Mouse (Mus musculus) thymus, adult 2 months (tissue): ENCODE data around the gene Pde4a. TPM values are rescaled to one million over a fixed set of nuclear protein-coding genes. Genes with fewer than 3 reads are reported as not detected.
A peak's percentile ranks its signal among the peaks of the same experiment; 100 is the strongest.

ENCODE experiments used
- DNase-seq: peaks from one replicate; pipeline ENCODE4 v3.0.0; 2021
- H3K27ac ChIP-seq: fragments of 200-500 bp; 2 replicates; pipeline ENCODE4 v1.5.1; 2012; ENCODE audit warnings: low read length, control low read depth; ENCODE audit not compliant: control insufficient read depth, insufficient read depth
- H3K27me3 ChIP-seq: fragments of 200-500 bp; 2 replicates; pipeline ENCODE4 v1.6.1; 2012; ENCODE audit warnings: mild to moderate bottlenecking, low read length, moderate library complexity, mixed read lengths; ENCODE audit not compliant: control insufficient read depth, insufficient read depth
- H3K36me3 ChIP-seq: fragments of 200-500 bp; 2 replicates; pipeline ENCODE4 v1.6.1; 2012; ENCODE audit warnings: mild to moderate bottlenecking, low read length, moderate library complexity; ENCODE audit not compliant: control insufficient read depth, insufficient read depth
- H3K4me1 ChIP-seq: fragments of 200-500 bp; replicated peaks from 2 replicates; pipeline ENCODE4 v1.6.1; 2012; ENCODE audit warnings: low read length; ENCODE audit not compliant: control insufficient read depth, insufficient read depth
- H3K4me3 ChIP-seq: fragments of 200-500 bp; 2 replicates; pipeline ENCODE4 v1.5.1; 2012; ENCODE audit warnings: mild to moderate bottlenecking, low read length, control low read depth, moderate library complexity; ENCODE audit not compliant: control insufficient read depth, insufficient read depth
- CTCF ChIP-seq: fragments of 200-500 bp; IDR thresholded peaks from 2 replicates; pipeline ENCODE4 v1.5.1; 2012; ENCODE audit warnings: mild to moderate bottlenecking, control low read depth, low read length, moderate library complexity, borderline replicate concordance; ENCODE audit not compliant: control insufficient read depth, poor library complexity, insufficient read depth; ENCODE audit errors: extremely low read depth
- POLR2A ChIP-seq: fragments of 200-500 bp; IDR thresholded peaks from 2 replicates; pipeline ENCODE4 v1.6.1; 2012; ENCODE audit warnings: mild to moderate bottlenecking, low read length, control low read depth, moderate library complexity; ENCODE audit not compliant: control insufficient read depth, poor library complexity, insufficient read depth; ENCODE audit errors: extremely low read depth
- WGBS: fragments of 180-500 bp; shearing (Covaris S2); methylation state at CpG from one replicate; pipeline ENCODE4 v1.1.7; 2018; 5-methylcytosine and 5-hydroxymethylcytosine counted together
- polyA plus RNA-seq: library from polyadenylated mRNA; depleted of rRNA; stranded (reverse); fragments of >200 nt; gene quantifications from 2 replicates; pipeline ENCODE4 v1.2.3, GENCODE M21; 2012

Gene Pde4a
- polyA plus RNA-seq, 1 experiment = 6.8 TPM

GRCm38 (mm10) chr9:21131059-21131956 is 34.2 kb upstream of the Pde4a start, which contains the start of gene Tyk2:
Gene Tyk2 (minus strand): TSS chr9:21131243.
- Histone ChIP-seq H3K36me3 (peaks cover 5% of the 10 kb centered on the region; the same call in 1 of the 2 replicates), H3K27me3 (no peaks in the 10 kb centered on the region), H3K4me1 (peaks cover 35% of the 10 kb centered on the region), H3K4me3 (peak within 1 kb of the TSS; percentile 58), H3K27ac (peak within 1 kb of the TSS; percentile 33)
- 7% methylated on average over 37 of the region's 37 CpGs for WGBS
- peak; percentile 87 for DNase-seq
- TF ChIP-seq CTCF (peak; percentile 42; the same call in 1 of the 2 replicates), POLR2A (peak; percentile 63; the same call in 1 of the 2 replicates)

- no peak overlapping the region for H3K4me3 ChIP-seq
- peak; percentile 37 for DNase-seq
- TF ChIP-seq CTCF (no peak), POLR2A (no peak)
- 62% methylated on average over 12 of the region's 12 CpGs for WGBS
- H3K36me3 ChIP-seq = no peaks in the 10 kb centered on the region
- no peak overlapping the region for H3K27ac ChIP-seq
- no peaks in the 10 kb centered on the region for H3K27me3 ChIP-seq
- peaks cover 37% of the 10 kb centered on the region for H3K4me1 ChIP-seq
Measured at GRCm38 (mm10) chr9:21132102-21132775, 33.3 kb upstream of the Pde4a start.

GRCm38 (mm10) chr9:21133064-21133707 is 32.3 kb upstream of the Pde4a start:
- H3K4me3 ChIP-seq = no peak overlapping the region
- H3K27ac ChIP-seq = peak overlapping the region; percentile 61; the same call in 1 of the 2 replicates
- 8% methylated on average over 9 of the region's 9 CpGs for WGBS
- no peak for TF ChIP-seq CTCF
- no peak for TF ChIP-seq POLR2A
- H3K27me3 ChIP-seq = no peaks in the 10 kb centered on the region
- no peaks in the 10 kb centered on the region for H3K36me3 ChIP-seq
- DNase-seq = peak; percentile 56
- H3K4me1 ChIP-seq = peaks cover 37% of the 10 kb centered on the region

- peaks cover 37% of the 10 kb centered on the region for H3K4me1 ChIP-seq
- no peak for DNase-seq
- peaks cover 8% of the 10 kb centered on the region for H3K36me3 ChIP-seq
- no peak overlapping the region for H3K4me3 ChIP-seq
- TF ChIP-seq POLR2A (no peak), CTCF (no peak)
- H3K27ac ChIP-seq = no peak overlapping the region
- no peaks in the 10 kb centered on the region for H3K27me3 ChIP-seq
- WGBS = 80% methylated on average over 9 of the region's 9 CpGs
Measured at GRCm38 (mm10) chr9:21134595-21135328, 30.8 kb upstream of the Pde4a start.

GRCm38 (mm10) chr9:21135329-21135890 is 30.1 kb upstream of the Pde4a start:
- H3K36me3 ChIP-seq = peaks cover 15% of the 10 kb centered on the region
- no peak overlapping the region for H3K4me3 ChIP-seq
- peaks cover 37% of the 10 kb centered on the region for H3K4me1 ChIP-seq
- 65% methylated on average over 4 of the region's 4 CpGs for WGBS
- no peak for TF ChIP-seq POLR2A
- TF ChIP-seq CTCF = no peak
- no peaks in the 10 kb centered on the region for H3K27me3 ChIP-seq
- no peak for DNase-seq
- H3K27ac ChIP-seq = peak overlapping the region; percentile 50; the same call in 1 of the 2 replicates

- WGBS = 23% methylated on average over 1 of the region's 1 CpGs
- Histone ChIP-seq H3K4me3 (no peak overlapping the region), H3K36me3 (peaks cover 20% of the 10 kb centered on the region), H3K27ac (peak overlapping the region; percentile 52), H3K4me1 (peaks cover 35% of the 10 kb centered on the region), H3K27me3 (no peaks in the 10 kb centered on the region)
- DNase-seq = no peak
- no peak for TF ChIP-seq CTCF
- no peak for TF ChIP-seq POLR2A
Measured at GRCm38 (mm10) chr9:21135941-21136381, 29.6 kb upstream of the Pde4a start.
